Mouse (Mus musculus) C2C12 (cell line): Measurements from ENCODE around the gene Tmf1. TPM values are rescaled to one million over a fixed set of nuclear protein-coding genes. Genes with fewer than 3 reads are reported as not detected.

Experiments
- H3K27me3 ChIP-seq: one replicate; pipeline ENCODE4 v1.6.1; 2011; ENCODE audit not compliant: control insufficient read depth, insufficient read depth, insufficient read length
- H3K36me3 ChIP-seq: one replicate; pipeline ENCODE4 v1.6.1; 2011; ENCODE audit not compliant: control insufficient read depth, insufficient read depth
- H3K4me3 ChIP-seq: one replicate; pipeline ENCODE4 v1.5.1; 2011; ENCODE audit warnings: mild to moderate bottlenecking, control low read depth; ENCODE audit not compliant: poor library complexity, insufficient read depth, severe bottlenecking
- H3K79me2 ChIP-seq: one replicate; pipeline ENCODE4 v1.6.1; 2011; ENCODE audit not compliant: control insufficient read depth, insufficient read depth
- H3K79me3 ChIP-seq: one replicate; pipeline ENCODE4 v1.6.1; 2011; ENCODE audit warnings: low read depth, control low read depth
- H3ac ChIP-seq: one replicate; pipeline ENCODE3; 2011; ENCODE audit warnings: low read depth; ENCODE audit not compliant: control insufficient read depth, insufficient read length
- CEBPB ChIP-seq: IDR thresholded peaks from one replicate; pipeline ENCODE4 v1.6.1; 2011; ENCODE audit warnings: low read depth, mild to moderate bottlenecking, control low read depth, moderate library complexity
- CTCF ChIP-seq: IDR thresholded peaks from one replicate; pipeline ENCODE4 v1.5.1; 2011; ENCODE audit not compliant: control insufficient read depth, insufficient read depth, insufficient read length
- FOSL1 ChIP-seq: IDR thresholded peaks from one replicate; pipeline ENCODE4 v1.8.0; 2011; ENCODE audit warnings: mild to moderate bottlenecking, low read length; ENCODE audit not compliant: poor library complexity, insufficient read depth, severe bottlenecking
- MAX ChIP-seq: IDR thresholded peaks from one replicate; pipeline ENCODE4 v1.6.1; 2011; ENCODE audit warnings: mild to moderate bottlenecking, control low read depth
- MYOD1 ChIP-seq: IDR thresholded peaks from one replicate; pipeline ENCODE4 v1.6.1; 2011; ENCODE audit warnings: low read depth; ENCODE audit not compliant: control insufficient read depth, insufficient read length
- MYOG ChIP-seq: IDR thresholded peaks from one replicate; pipeline ENCODE4 v1.6.1; 2011; ENCODE audit not compliant: control insufficient read depth, insufficient read length; ENCODE audit errors: extremely low read depth
- USF1 ChIP-seq: IDR thresholded peaks from one replicate; pipeline ENCODE4 v1.6.1; 2011; ENCODE audit warnings: low read depth, mild to moderate bottlenecking, control low read depth, moderate library complexity
- polyA plus RNA-seq: library from polyadenylated mRNA; unstranded; fragments of >200 nt; fragmentation: generic; extraction: Trizol; gene quantifications from one replicate; pipeline ENCODE4 v1.2.1, GENCODE M21; 2012; ENCODE audit warnings: missing spikeins

The Tmf1 gene
- polyA plus RNA-seq, 1 experiment, result 6.4 TPM

GRCm38 (mm10) chr6:97112177-97112576 lies 66.7 kb downstream of the Tmf1 start:
- peaks cover 22% of the 10 kb centered on the region for H3K36me3 ChIP-seq
- H3ac ChIP-seq, result no peak overlapping the region
- TF ChIP-seq USF1 (no peak), CEBPB (no peak), FOSL1 (no peak), MAX (no peak), MYOG (no peak), CTCF (no peak), MYOD1 (no peak)
- H3K79me2 ChIP-seq, result no peaks in the 10 kb centered on the region
- H3K4me3 ChIP-seq, result no peak overlapping the region
- H3K27me3 ChIP-seq, result no peaks in the 10 kb centered on the region
- no peaks in the 10 kb centered on the region for H3K79me3 ChIP-seq

DNA sequence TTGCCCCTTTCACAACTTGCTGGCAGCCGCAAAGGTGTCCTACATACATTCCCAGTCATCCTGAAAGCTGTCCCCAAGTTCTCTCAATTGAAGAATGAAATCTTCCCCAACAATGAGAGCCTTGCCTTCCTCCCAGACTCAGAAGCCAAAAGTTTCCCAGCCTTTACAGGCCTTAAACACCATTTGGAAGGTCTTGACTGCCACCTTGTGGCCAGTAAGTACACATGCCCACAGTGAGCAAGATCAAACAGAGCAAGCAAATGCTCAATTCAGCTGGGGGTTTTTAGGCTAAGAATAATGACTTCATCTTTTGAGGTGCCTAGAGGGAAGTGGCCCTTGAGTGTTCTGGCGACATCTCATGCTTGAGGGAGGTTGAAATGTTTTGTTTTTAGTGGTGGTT lies 72.1 kb downstream of the Tmf1 start:
- Histone ChIP-seq H3K27me3 (no peaks in the 10 kb centered on the region), H3K4me3 (no peak overlapping the region), H3ac (no peak overlapping the region), H3K36me3 (peaks cover 5% of the 10 kb centered on the region), H3K79me2 (no peaks in the 10 kb centered on the region), H3K79me3 (no peaks in the 10 kb centered on the region)
- no peak for TF ChIP-seq CTCF
- TF ChIP-seq CEBPB, result no peak
- no peak for TF ChIP-seq USF1
- no peak for TF ChIP-seq MYOG
- no peak for TF ChIP-seq MYOD1
- TF ChIP-seq MAX, result no peak
- no peak for TF ChIP-seq FOSL1

GRCm38 (mm10) chr6:97106106-97106505 lies 72.8 kb downstream of the Tmf1 start:
- H3K79me3 ChIP-seq, result no peaks in the 10 kb centered on the region

DNA sequence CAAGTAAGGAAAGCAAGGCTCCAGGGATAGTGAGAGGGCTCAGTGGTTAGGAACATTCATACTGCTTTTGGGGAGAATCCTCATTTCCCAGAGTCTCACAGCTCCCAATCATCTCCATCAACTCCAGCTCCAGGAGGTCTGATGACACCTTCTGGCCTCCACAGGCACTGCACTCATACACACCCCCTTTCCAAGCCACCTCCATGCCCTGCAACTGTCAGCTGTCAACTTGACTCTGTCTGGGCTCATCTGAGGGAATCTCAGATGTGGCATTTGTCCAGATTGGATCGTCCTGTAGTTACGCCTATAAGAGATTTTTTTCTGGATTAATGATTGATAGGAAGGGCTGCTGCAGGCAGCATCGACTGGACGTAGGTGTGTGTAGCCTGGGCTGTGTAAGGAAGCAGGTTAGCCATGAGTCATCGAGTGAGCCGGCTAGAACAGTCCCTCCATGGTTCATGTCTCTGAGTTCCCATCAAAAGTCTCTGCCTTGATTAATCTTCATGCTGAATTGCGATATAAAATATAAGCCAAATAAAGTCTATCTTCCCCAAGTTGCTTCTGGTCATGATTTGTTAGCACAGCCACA lies 74.6 kb downstream of the Tmf1 start:
- Histone ChIP-seq H3K36me3 (no peaks in the 10 kb centered on the region), H3ac (no peak overlapping the region), H3K79me3 (no peaks in the 10 kb centered on the region), H3K4me3 (no peak overlapping the region), H3K79me2 (no peaks in the 10 kb centered on the region), H3K27me3 (peaks cover 6% of the 10 kb centered on the region)
- TF ChIP-seq FOSL1 (no peak), MAX (no peak), CTCF (peak; percentile 28), MYOG (no peak)

More at GRCm38 (mm10) chr6:97106106-97106505, 72.8 kb downstream of the Tmf1 start:
- Histone ChIP-seq H3K4me3 (no peak overlapping the region), H3ac (no peak overlapping the region), H3K36me3 (no peaks in the 10 kb centered on the region), H3K79me2 (no peaks in the 10 kb centered on the region), H3K27me3 (no peaks in the 10 kb centered on the region)
- TF ChIP-seq CEBPB (no peak), MYOD1 (no peak), FOSL1 (no peak), USF1 (no peak), MAX (no peak), CTCF (no peak), MYOG (no peak)

Other genes starting within 250 kb of the Tmf1 start
- gene Fam19a4, start 118.7 kb downstream of the Tmf1 start, polyA plus RNA-seq, result not detected
- 4.9 TPM for gene Eogt, start 29.9 kb downstream of the Tmf1 start, polyA plus RNA-seq
- 32.8 TPM for gene Uba3, start 26.5 kb upstream of the Tmf1 start, polyA plus RNA-seq
- gene Arl6ip5, start 31.6 kb upstream of the Tmf1 start, polyA plus RNA-seq, result 298 TPM
- 0.36 TPM for gene Lmod3, start 73.6 kb upstream of the Tmf1 start, polyA plus RNA-seq